Mouse (Mus musculus) stomach, postnatal 0 days (tissue): ENCODE measurements around the gene Lrch3.

Source experiments
- CTCF ChIP-seq: IDR thresholded peaks from 2 replicates; pipeline ENCODE4 v1.5.1; 2016; ENCODE audit warnings: antibody characterized with exemption, low read depth, mild to moderate bottlenecking, moderate library complexity
- EP300 ChIP-seq: optimal IDR thresholded peaks from 2 replicates; pipeline ENCODE3; 2016; ENCODE audit warnings: antibody characterized with exemption

DNA sequence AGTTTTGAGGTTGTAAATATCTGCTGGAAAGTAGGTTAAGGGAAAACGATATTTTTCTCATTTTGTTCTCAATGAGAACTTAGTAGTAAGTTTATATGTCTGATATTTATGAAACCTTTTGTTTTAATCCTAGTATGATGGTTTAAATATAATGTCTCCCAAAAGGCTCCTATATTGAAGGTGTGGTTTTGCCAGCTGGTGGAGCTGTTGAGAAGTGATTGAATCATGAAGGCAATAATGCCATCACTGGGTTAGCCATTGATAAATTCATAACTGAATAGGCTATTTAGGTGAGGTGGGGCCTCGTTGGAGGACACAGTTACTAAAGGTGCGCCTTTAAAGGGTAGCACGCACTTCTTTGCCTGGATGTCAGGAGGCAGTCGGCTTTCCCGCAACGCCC is 32.4 kb upstream of the Lrch3 start:
- TF ChIP-seq EP300 (no peak), CTCF (peak; percentile 35)
